Mouse (Mus musculus) small intestine, adult 2 months (tissue): ENCODE data around the gene Plppr5. TPM values are rescaled to one million over a fixed set of nuclear protein-coding genes. Genes with fewer than 3 reads are reported as not detected.

ENCODE experiments used
- H3K27ac ChIP-seq: fragments of 200-500 bp; 2 replicates; pipeline ENCODE4 v1.5.1; 2012; ENCODE audit warnings: low read depth, low read length, control low read depth, inconsistent platforms; ENCODE audit not compliant: insufficient read depth
- H3K27me3 ChIP-seq: fragments of 200-500 bp; 2 replicates; pipeline ENCODE4 v1.6.1; 2012; ENCODE audit warnings: mild to moderate bottlenecking, moderate library complexity, low read length, inconsistent platforms; ENCODE audit not compliant: control insufficient read depth, insufficient read depth
- H3K36me3 ChIP-seq: fragments of 200-500 bp; 2 replicates; pipeline ENCODE4 v1.6.1; 2012; ENCODE audit warnings: mild to moderate bottlenecking, low read length, control low read depth, inconsistent platforms; ENCODE audit not compliant: control insufficient read depth, insufficient read depth
- H3K4me1 ChIP-seq: fragments of 200-500 bp; 2 replicates; pipeline ENCODE4 v1.6.1; 2012; ENCODE audit warnings: low read length, inconsistent platforms, mixed read lengths; ENCODE audit not compliant: control insufficient read depth, insufficient read depth, insufficient read length
- H3K4me3 ChIP-seq: fragments of 200-500 bp; 2 replicates; pipeline ENCODE4 v1.5.1; 2012; ENCODE audit warnings: low read depth, mild to moderate bottlenecking, control low read depth, inconsistent platforms, low read length, moderate library complexity
- CTCF ChIP-seq: fragments of 200-500 bp; IDR thresholded peaks from 2 replicates; pipeline ENCODE4 v1.5.1; 2012; ENCODE audit warnings: low read depth, mild to moderate bottlenecking, control low read depth, inconsistent platforms, low read length, moderate library complexity, mixed read lengths; ENCODE audit not compliant: insufficient replicate concordance, insufficient read length; ENCODE audit errors: extremely low read depth
- POLR2A ChIP-seq: fragments of 200-500 bp; IDR thresholded peaks from 2 replicates; pipeline ENCODE4 v1.6.1; 2012; ENCODE audit warnings: low read depth, mild to moderate bottlenecking, control low read depth, inconsistent platforms, low read length, moderate library complexity
- WGBS: fragments of 180-500 bp; shearing (Covaris S2); methylation state at CpG from one replicate; pipeline ENCODE4 v1.1.7; 2018; 5-methylcytosine and 5-hydroxymethylcytosine counted together
- polyA plus RNA-seq: library from polyadenylated mRNA; depleted of rRNA; stranded (reverse); fragments of >200 nt; gene quantifications from 2 replicates; pipeline ENCODE4 v1.2.3, GENCODE M21; 2012

Plppr5 gene
- polyA plus RNA-seq, 1 experiment: 0.25 TPM

DNA sequence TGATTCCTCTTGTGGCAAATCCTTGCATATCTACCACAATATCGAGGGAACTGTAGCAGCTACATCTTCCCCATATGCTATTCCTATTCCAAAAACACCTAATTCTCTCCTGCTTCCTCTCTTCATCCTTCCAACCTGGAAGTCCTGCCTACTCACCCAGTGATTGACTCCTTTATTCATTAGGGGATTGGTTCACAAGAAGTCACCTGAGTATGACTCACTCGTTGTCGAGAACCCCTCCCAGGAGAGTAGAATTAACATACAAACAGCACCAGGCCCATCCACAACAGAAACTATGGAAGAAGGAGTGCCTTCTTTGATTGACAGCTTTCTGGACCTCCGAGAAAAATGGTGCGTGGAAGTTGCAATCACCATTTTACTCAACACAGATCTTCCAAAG lies 121.7 kb downstream of the Plppr5 start:
- 82% methylated on average over 5 of the region's 5 CpGs for WGBS
- H3K4me3 ChIP-seq: no peak overlapping the region
- TF ChIP-seq POLR2A (no peak), CTCF (no peak)
- no peaks in the 10 kb centered on the region for H3K27me3 ChIP-seq
- H3K36me3 ChIP-seq: no peaks in the 10 kb centered on the region
- no peaks in the 10 kb centered on the region for H3K4me1 ChIP-seq
- no peak overlapping the region for H3K27ac ChIP-seq

DNA sequence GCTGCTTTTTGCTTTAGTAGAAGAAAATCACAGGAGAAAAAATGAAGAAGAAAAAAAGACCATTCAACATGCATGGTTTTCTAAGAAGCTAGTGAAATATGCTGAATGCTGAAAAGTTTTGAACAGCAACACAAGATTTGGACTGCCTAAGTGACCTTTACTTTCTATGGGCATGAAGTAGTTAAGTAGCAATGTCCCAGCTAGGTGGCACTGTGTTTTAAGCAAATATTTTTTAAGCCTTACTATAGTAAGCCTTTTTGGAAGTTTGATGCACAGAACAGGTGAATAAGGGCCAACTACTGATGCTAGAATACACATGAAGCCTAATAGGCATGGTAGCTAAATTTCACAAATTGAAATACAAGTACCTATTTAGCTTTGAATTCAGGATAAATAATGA lies 134.2 kb downstream of the Plppr5 start:
- TF ChIP-seq POLR2A: no peak
- no peak for TF ChIP-seq CTCF
- Histone ChIP-seq H3K36me3 (no peaks in the 10 kb centered on the region), H3K4me1 (no peaks in the 10 kb centered on the region), H3K4me3 (no peak overlapping the region), H3K27ac (no peak overlapping the region), H3K27me3 (no peaks in the 10 kb centered on the region)

DNA sequence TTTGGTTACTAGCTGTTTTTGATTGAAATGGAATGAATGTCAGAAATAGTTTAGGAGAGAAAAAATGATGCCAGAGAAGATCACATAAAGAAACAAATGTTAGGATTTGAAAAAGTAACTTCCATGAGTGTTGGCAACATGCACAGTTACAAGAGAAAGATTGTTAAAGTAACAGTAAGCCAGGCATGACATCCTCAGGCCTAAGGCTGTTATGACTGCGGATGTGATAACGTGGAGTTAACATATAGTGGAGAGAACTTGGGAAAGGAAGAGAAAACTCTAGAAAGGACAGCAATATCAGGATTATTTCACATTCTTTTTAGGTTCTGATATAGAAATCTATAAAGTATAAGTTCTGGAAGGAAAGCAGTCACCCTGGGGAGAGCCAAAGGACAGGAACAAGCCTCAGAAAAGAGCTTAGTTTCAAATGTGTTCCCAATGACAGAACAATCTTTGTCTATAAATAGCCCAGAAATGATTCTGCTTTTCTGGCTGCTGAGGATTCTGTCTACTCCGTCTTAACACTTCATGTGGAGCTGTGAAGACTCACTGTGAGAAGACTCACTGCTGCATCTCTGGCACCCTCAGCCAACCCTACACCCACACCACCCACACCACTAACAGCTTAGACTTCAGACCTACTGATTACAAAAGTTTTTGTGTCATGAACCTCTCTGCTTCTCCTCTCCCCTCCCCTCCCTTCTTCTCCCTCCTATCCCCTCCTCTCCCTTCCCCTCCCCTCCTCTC lies 142.1 kb downstream of the Plppr5 start:
- Histone ChIP-seq H3K4me3 (no peak overlapping the region), H3K36me3 (no peaks in the 10 kb centered on the region), H3K4me1 (no peaks in the 10 kb centered on the region), H3K27me3 (no peaks in the 10 kb centered on the region), H3K27ac (no peak overlapping the region)
- WGBS: 85% methylated on average over 3 of the region's 3 CpGs
- no peak for TF ChIP-seq POLR2A
- TF ChIP-seq CTCF: no peak

DNA sequence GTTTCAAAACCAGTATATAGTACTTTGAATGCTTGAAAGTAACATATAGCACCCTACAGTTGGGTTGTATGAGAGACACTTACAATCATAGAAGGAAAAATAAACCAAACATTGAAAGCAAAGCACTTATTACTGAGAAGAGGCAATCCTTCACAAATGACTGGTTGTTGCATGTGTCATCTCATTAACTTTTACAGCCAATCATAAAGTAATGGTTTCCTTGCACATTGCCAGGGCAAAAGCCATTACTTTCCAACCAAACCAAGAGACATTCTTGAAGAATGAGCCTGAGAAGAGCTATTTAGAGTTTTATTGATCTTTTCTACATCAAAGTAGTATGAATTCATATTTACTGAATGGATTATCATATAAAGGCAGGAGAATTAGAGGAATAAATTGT lies 148.8 kb downstream of the Plppr5 start:
- no peak overlapping the region for H3K4me3 ChIP-seq
- no peaks in the 10 kb centered on the region for H3K36me3 ChIP-seq
- TF ChIP-seq CTCF: no peak
- TF ChIP-seq POLR2A: no peak
- no peaks in the 10 kb centered on the region for H3K27me3 ChIP-seq
- H3K4me1 ChIP-seq: no peaks in the 10 kb centered on the region
- no peak overlapping the region for H3K27ac ChIP-seq

DNA sequence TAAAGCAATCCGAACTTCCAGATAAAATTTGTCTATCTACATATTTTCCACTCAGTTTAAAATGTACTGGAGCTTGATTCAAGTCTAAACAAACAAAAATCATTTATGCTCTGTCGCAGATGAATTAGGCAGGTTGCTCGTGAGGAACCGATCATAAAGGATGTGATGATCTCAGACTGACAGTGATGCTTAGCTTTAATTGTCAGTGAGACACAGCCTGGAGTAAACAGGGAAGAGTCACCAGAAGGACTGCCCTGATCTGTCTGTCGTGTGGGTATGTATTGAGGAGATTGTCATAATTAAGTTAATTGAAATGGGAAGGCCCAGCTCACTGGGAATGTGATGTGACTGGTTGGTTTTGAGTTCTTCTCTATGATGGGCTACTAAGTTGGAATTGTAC lies 149.9 kb downstream of the Plppr5 start:
- H3K27me3 ChIP-seq: no peaks in the 10 kb centered on the region
- no peaks in the 10 kb centered on the region for H3K4me1 ChIP-seq
- TF ChIP-seq POLR2A: no peak
- TF ChIP-seq CTCF: no peak
- H3K27ac ChIP-seq: no peak overlapping the region
- 84% methylated on average over 5 of the region's 5 CpGs for WGBS
- no peak overlapping the region for H3K4me3 ChIP-seq
- no peaks in the 10 kb centered on the region for H3K36me3 ChIP-seq

DNA sequence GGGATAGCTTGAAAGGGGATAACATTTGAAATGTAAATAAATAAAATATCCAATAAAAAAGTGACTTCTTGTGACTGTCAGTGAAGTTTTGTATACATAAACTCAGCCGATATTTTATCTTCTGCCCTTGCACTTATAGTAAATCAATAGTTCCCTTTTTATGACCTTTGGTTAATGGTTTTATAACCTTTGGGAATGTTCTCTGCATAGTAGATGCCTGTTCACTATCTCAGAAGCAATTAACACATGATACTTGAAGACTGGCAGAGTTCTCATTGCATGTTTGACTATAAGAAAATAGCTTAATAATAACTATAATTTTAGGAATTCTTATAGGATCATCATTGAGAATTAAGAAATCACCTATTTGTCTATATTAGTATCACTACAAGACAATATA lies 150.9 kb downstream of the Plppr5 start:
- H3K27ac ChIP-seq: no peak overlapping the region
- H3K4me3 ChIP-seq: no peak overlapping the region
- TF ChIP-seq POLR2A: no peak
- no peak for TF ChIP-seq CTCF
- H3K36me3 ChIP-seq: no peaks in the 10 kb centered on the region
- WGBS: 27% methylated on average over 1 of the region's 1 CpGs
- H3K27me3 ChIP-seq: no peaks in the 10 kb centered on the region
- H3K4me1 ChIP-seq: no peaks in the 10 kb centered on the region

DNA sequence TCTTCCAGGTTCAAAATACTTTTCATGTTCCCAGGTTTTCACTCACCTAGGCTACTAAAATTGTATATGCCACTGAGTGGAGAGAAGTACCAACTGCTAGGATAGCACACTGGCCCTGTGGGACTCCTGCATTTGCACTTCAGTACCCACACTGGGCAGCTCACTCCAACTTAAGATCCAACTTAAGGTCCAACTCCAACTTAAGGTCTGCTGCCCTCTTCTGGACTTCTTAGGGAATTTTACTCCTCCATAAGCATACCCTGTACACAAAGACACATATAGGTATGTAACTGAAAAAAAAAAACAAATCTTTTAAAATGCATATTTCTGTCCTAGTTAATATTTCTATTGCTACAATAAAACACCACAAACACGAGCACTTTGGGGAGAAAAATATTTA lies 153.5 kb downstream of the Plppr5 start:
- Histone ChIP-seq H3K27me3 (no peaks in the 10 kb centered on the region), H3K27ac (no peak overlapping the region), H3K4me1 (no peaks in the 10 kb centered on the region), H3K4me3 (no peak overlapping the region), H3K36me3 (no peaks in the 10 kb centered on the region)
- TF ChIP-seq POLR2A (no peak), CTCF (no peak)
- 14% methylated on average over 1 of the region's 1 CpGs for WGBS
